Mouse (Mus musculus): Measurements from ENCODE around the gene Samd1. TPM values are rescaled to one million over a fixed set of nuclear protein-coding genes. Genes with fewer than 3 reads are reported as not detected.
"Not testable (repeated sequence)": the region's sequence is repeated elsewhere in the genome, so short reads cannot be mapped to it uniquely, and the experiment has no call there.

The Samd1 gene
- polyA plus RNA-seq, 1 experiment from 2014 or later = 17.6 TPM

- peak overlapping the region; percentile 92 for H3K4me2 ChIP-seq
- ATAC-seq (replicated peaks; ENCODE audit: low FRiP score) = no peak
- no peaks in the 10 kb centered on the region for H3K9me3 ChIP-seq (ENCODE audit: control insufficient read depth, low read length)
- peaks cover 18% of the 10 kb centered on the region for H3K36me3 ChIP-seq (ENCODE audit: control insufficient read depth, insufficient read depth, low read length)
- 0 out of 2 replicates have a peak, but pooled peaks cover 2% of the 10 kb centered on the region for H3K27me3 ChIP-seq (replicated peaks; ENCODE audit: control insufficient read depth, insufficient read depth, low read length)
- no peak for DNase-seq (ENCODE audit: low spot score)
- WGBS = 77% methylated on average over 6 of the region's 6 CpGs
- peak overlapping the region; percentile 71 for H3K9ac ChIP-seq (ENCODE audit: low read depth, low read length)
- no peak overlapping the region for H3K27ac ChIP-seq (ENCODE audit: low read depth, low read length)
- peaks cover 21% of the 10 kb centered on the region for H3K4me1 ChIP-seq (replicated peaks; ENCODE audit: control insufficient read depth, insufficient read depth, low read length)
- no peak overlapping the region; the same call in 1 of the 2 replicates for H3K4me3 ChIP-seq (ENCODE audit: low read depth, low read length)
Measured at GRCm38 (mm10) chr8:84003612-84004246, 6.3 kb downstream of the Samd1 start.

- Histone ChIP-seq H3K4me2 (peak overlapping the region; percentile 92), H3K4me3 (ENCODE audit: low read depth, low read length) (peak overlapping the region; percentile 59), H3K4me1 (replicated peaks; ENCODE audit: control insufficient read depth, insufficient read depth, low read length) (peaks cover 14% of the 10 kb centered on the region), H3K9ac (ENCODE audit: low read depth, low read length) (peak overlapping the region; percentile 71), H3K9me3 (ENCODE audit: control insufficient read depth, low read length) (no peaks in the 10 kb centered on the region), H3K27ac (ENCODE audit: low read depth, low read length) (peak overlapping the region; percentile 88), H3K27me3 (replicated peaks; ENCODE audit: control insufficient read depth, insufficient read depth, low read length) (peaks cover 4% of the 10 kb centered on the region), H3K36me3 (ENCODE audit: control insufficient read depth, insufficient read depth, low read length) (peaks cover 17% of the 10 kb centered on the region)
- ATAC-seq (replicated peaks; ENCODE audit: low FRiP score) = peak; percentile 88
- 3% methylated on average over 30 of the region's 30 CpGs for WGBS
- DNase-seq (ENCODE audit: low spot score) = peak; percentile 91
Measured at GRCm38 (mm10) chr8:84004533-84005201, 7.2 kb downstream of the Samd1 start.

- H3K9me3 ChIP-seq (ENCODE audit: control insufficient read depth, low read length); H3K4me3 ChIP-seq (ENCODE audit: low read depth, low read length); H3K27ac ChIP-seq (ENCODE audit: low read depth, low read length); H3K9ac ChIP-seq (ENCODE audit: low read depth, low read length); ATAC-seq (replicated peaks; ENCODE audit: low FRiP score); H3K36me3 ChIP-seq (ENCODE audit: control insufficient read depth, insufficient read depth, low read length); DNase-seq (ENCODE audit: low spot score); H3K4me2 ChIP-seq: not testable (repeated sequence)
- 91% methylated on average over 7 of the region's 7 CpGs for WGBS
- Histone ChIP-seq H3K4me1 (replicated peaks; ENCODE audit: control insufficient read depth, insufficient read depth, low read length) (peaks cover 14% of the 10 kb centered on the region), H3K27me3 (replicated peaks; ENCODE audit: control insufficient read depth, insufficient read depth, low read length) (peaks cover 13% of the 10 kb centered on the region)
Measured at GRCm38 (mm10) chr8:84005502-84005901, 8.0 kb downstream of the Samd1 start.

GRCm38 (mm10) chr8:84008362-84008761 is 10.9 kb downstream of the Samd1 start:
- DNase-seq (ENCODE audit: low spot score) = no peak
- peaks cover 16% of the 10 kb centered on the region for H3K4me1 ChIP-seq (replicated peaks; ENCODE audit: control insufficient read depth, insufficient read depth, low read length)
- no peak overlapping the region for H3K27ac ChIP-seq (ENCODE audit: low read depth, low read length)
- no peak overlapping the region for H3K4me3 ChIP-seq (ENCODE audit: low read depth, low read length)
- peaks cover 39% of the 10 kb centered on the region for H3K27me3 ChIP-seq (replicated peaks; ENCODE audit: control insufficient read depth, insufficient read depth, low read length)
- H3K4me2 ChIP-seq = no peak overlapping the region
- ATAC-seq (replicated peaks; ENCODE audit: low FRiP score) = no peak
- H3K9me3 ChIP-seq (ENCODE audit: control insufficient read depth, low read length) = no peaks in the 10 kb centered on the region
- no peak overlapping the region for H3K9ac ChIP-seq (ENCODE audit: low read depth, low read length)
- 35% methylated on average over 7 of the region's 7 CpGs for WGBS
- H3K36me3 ChIP-seq (ENCODE audit: control insufficient read depth, insufficient read depth, low read length) = no peaks in the 10 kb centered on the region

GRCm38 (mm10) chr8:84009876-84010275 is 12.4 kb downstream of the Samd1 start:
- H3K4me3 ChIP-seq (ENCODE audit: low read depth, low read length) = 0 out of 2 replicates have a peak overlapping the region, but pooled peaks have one; percentile 6
- ATAC-seq (replicated peaks; ENCODE audit: low FRiP score) (peak; percentile 60), DNase-seq (ENCODE audit: low spot score) (peak; percentile 81)
- no peak overlapping the region for H3K9ac ChIP-seq (ENCODE audit: low read depth, low read length)
- WGBS = under 1% methylated on average over 11 of the region's 11 CpGs
- no peak overlapping the region for H3K27ac ChIP-seq (ENCODE audit: low read depth, low read length)
- H3K36me3 ChIP-seq (ENCODE audit: control insufficient read depth, insufficient read depth, low read length) = no peaks in the 10 kb centered on the region
- peaks cover 46% of the 10 kb centered on the region for H3K27me3 ChIP-seq (replicated peaks; ENCODE audit: control insufficient read depth, insufficient read depth, low read length)
- H3K4me1 ChIP-seq (replicated peaks; ENCODE audit: control insufficient read depth, insufficient read depth, low read length) = peaks cover 11% of the 10 kb centered on the region
- no peaks in the 10 kb centered on the region for H3K9me3 ChIP-seq (ENCODE audit: control insufficient read depth, low read length)
- no peak overlapping the region for H3K4me2 ChIP-seq

- 2% methylated on average over 83 of the region's 83 CpGs for WGBS
Measured at GRCm38 (mm10) chr8:84010625-84011611, 13.4 kb downstream of the Samd1 start.

GRCm38 (mm10) chr8:84011705-84012498 is 14.4 kb downstream of the Samd1 start, which contains the start of gene 2210011C24Rik:
Gene 2210011C24Rik (minus strand): TSS chr8:84012171.
- no peak for DNase-seq (ENCODE audit: low spot score)
- Histone ChIP-seq H3K9me3 (ENCODE audit: control insufficient read depth, low read length) (0 out of 2 replicates have a peak, but pooled peaks cover 2% of the 10 kb centered on the region), H3K27ac (ENCODE audit: low read depth, low read length) (no peak within 1 kb of the TSS), H3K36me3 (ENCODE audit: control insufficient read depth, insufficient read depth, low read length) (no peaks in the 10 kb centered on the region), H3K9ac (ENCODE audit: low read depth, low read length) (no peak within 1 kb of the TSS), H3K4me3 (ENCODE audit: low read depth, low read length) (peak within 1 kb of the TSS; percentile 57), H3K4me2 (peak within 1 kb of the TSS; percentile 71), H3K27me3 (replicated peaks; ENCODE audit: control insufficient read depth, insufficient read depth, low read length) (peaks cover 46% of the 10 kb centered on the region), H3K4me1 (replicated peaks; ENCODE audit: control insufficient read depth, insufficient read depth, low read length) (peaks cover 8% of the 10 kb centered on the region)
- WGBS = 3% methylated on average over 45 of the region's 45 CpGs
- ATAC-seq (replicated peaks; ENCODE audit: low FRiP score) = no peak

More at GRCm38 (mm10) chr8:84010625-84011611, 13.4 kb downstream of the Samd1 start:
- Histone ChIP-seq H3K27ac (ENCODE audit: low read depth, low read length) (no peak overlapping the region), H3K9ac (ENCODE audit: low read depth, low read length) (no peak overlapping the region), H3K36me3 (ENCODE audit: control insufficient read depth, insufficient read depth, low read length) (no peaks in the 10 kb centered on the region), H3K9me3 (ENCODE audit: control insufficient read depth, low read length) (0 out of 2 replicates have a peak, but pooled peaks cover under 1% of the 10 kb centered on the region), H3K4me2 (peak overlapping the region; percentile 71), H3K27me3 (replicated peaks; ENCODE audit: control insufficient read depth, insufficient read depth, low read length) (peaks cover 46% of the 10 kb centered on the region), H3K4me1 (replicated peaks; ENCODE audit: control insufficient read depth, insufficient read depth, low read length) (peaks cover 8% of the 10 kb centered on the region), H3K4me3 (ENCODE audit: low read depth, low read length) (peak overlapping the region; percentile 57)
- ATAC-seq (replicated peaks; ENCODE audit: low FRiP score) = peak; percentile 57; the same call in 1 of the 2 replicates
- DNase-seq (ENCODE audit: low spot score) = peak; percentile 71
